Mouse (Mus musculus) embryonic facial prominence, embryonic 11.5 days (tissue): ENCODE measurements around the gene Rmdn2. TPM values are rescaled to one million over a fixed set of nuclear protein-coding genes. Genes with fewer than 3 reads are reported as not detected.

Source experiments
- ATAC-seq: fragments of 200-750 bp; cut with Nextera tagmentation; replicated peaks from 2 replicates; pipeline ENCODE4 v1.8.0; 2017; ENCODE audit warnings: low read depth; ENCODE audit not compliant: insufficient number of reproducible peaks, low FRiP score, low TSS enrichment
- DNase-seq: peaks from one replicate; pipeline ENCODE4 v3.0.0-alpha.2; 2015; ENCODE audit warnings: low spot score
- H3K27ac ChIP-seq: fragments of 300-500 bp; sonication (generic); replicated peaks from 2 replicates; pipeline ENCODE4 v1.5.1; 2014; ENCODE audit warnings: mild to moderate bottlenecking, low read depth, low read length, control low read depth
- H3K27me3 ChIP-seq: fragments of 300-500 bp; sonication (generic); 2 replicates; pipeline ENCODE4 v1.6.1; 2014; ENCODE audit warnings: mild to moderate bottlenecking, low read length, moderate library complexity, mixed read lengths; ENCODE audit not compliant: control insufficient read depth, insufficient read depth
- H3K36me3 ChIP-seq: fragments of 300-500 bp; sonication (generic); replicated peaks from 2 replicates; pipeline ENCODE4 v1.6.1; 2014; ENCODE audit warnings: low read depth, mild to moderate bottlenecking, low read length, moderate library complexity, mixed read lengths; ENCODE audit not compliant: control insufficient read depth, insufficient read depth
- H3K4me1 ChIP-seq: fragments of 300-500 bp; sonication (generic); 2 replicates; pipeline ENCODE4 v1.6.1; 2014; ENCODE audit warnings: low read length, mixed read lengths; ENCODE audit not compliant: control insufficient read depth, insufficient read depth
- H3K4me2 ChIP-seq: fragments of 300-500 bp; sonication (generic); 2 replicates; pipeline ENCODE4 v1.6.1; 2014; ENCODE audit warnings: low read depth, mild to moderate bottlenecking, control low read depth, low read length, moderate library complexity
- H3K4me3 ChIP-seq: fragments of 300-500 bp; sonication (generic); 2 replicates; pipeline ENCODE4 v1.5.1; 2014; ENCODE audit warnings: low read depth, low read length, control low read depth
- H3K9ac ChIP-seq: fragments of 300-500 bp; sonication (generic); replicated peaks from 2 replicates; pipeline ENCODE4 v1.6.1; 2014; ENCODE audit warnings: mild to moderate bottlenecking, control low read depth, low read length
- H3K9me3 ChIP-seq: fragments of 300-500 bp; sonication (generic); replicated peaks from 2 replicates; pipeline ENCODE4 v1.6.1; 2016; ENCODE audit warnings: mild to moderate bottlenecking, low read length, inconsistent platforms, mixed read lengths; ENCODE audit not compliant: control insufficient read depth
- WGBS: fragments of 180-500 bp; shearing (Covaris S2); extraction: QIAGEN DNeasy Blood & Tissue Kit; methylation state at CpG from one replicate; pipeline ENCODE4 v1.1.7; 2014; 5-methylcytosine and 5-hydroxymethylcytosine counted together
- polyA plus RNA-seq: library from polyadenylated mRNA; unstranded; fragments of >200 nt; fragmentation: Nextera tagmentation; extraction: Ambion mirVana; gene quantifications from 2 replicates; pipeline ENCODE4 v1.2.1, GENCODE M21; 2014

Rmdn2 gene
- polyA plus RNA-seq, 1 experiment from 2014 or later = 9.7 TPM

DNA sequence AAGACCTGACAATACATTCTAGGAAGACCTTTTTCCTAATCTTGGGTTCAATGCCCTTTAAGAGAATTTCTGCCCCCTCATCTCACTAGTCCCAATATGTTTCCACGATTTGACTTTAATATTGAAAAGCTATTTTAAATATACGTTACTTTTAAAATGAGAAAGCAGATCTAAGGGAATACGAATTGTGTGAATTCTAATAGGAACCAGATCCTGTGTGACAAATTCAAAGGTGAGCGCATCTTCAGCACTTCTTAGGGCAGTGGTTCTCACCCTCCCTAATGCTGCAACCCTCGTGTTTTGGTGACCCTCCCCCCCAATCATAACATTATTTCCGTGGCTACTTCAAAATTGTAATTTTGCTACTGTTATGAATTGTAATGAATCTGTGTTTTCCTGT is 100.3 kb downstream of the Rmdn2 start:
- Histone ChIP-seq H3K4me3 (peak overlapping the region; percentile 6; the same call in 1 of the 2 replicates), H3K4me1 (peaks cover 8% of the 10 kb centered on the region; the same call in 1 of the 2 replicates), H3K4me2 (no peak overlapping the region), H3K9me3 (no peaks in the 10 kb centered on the region), H3K27me3 (peaks cover 27% of the 10 kb centered on the region), H3K36me3 (no peaks in the 10 kb centered on the region), H3K27ac (no peak overlapping the region), H3K9ac (no peak overlapping the region)
- ATAC-seq (no peak), DNase-seq (no peak)
- 9% methylated on average over 6 of the region's 6 CpGs for WGBS

DNA sequence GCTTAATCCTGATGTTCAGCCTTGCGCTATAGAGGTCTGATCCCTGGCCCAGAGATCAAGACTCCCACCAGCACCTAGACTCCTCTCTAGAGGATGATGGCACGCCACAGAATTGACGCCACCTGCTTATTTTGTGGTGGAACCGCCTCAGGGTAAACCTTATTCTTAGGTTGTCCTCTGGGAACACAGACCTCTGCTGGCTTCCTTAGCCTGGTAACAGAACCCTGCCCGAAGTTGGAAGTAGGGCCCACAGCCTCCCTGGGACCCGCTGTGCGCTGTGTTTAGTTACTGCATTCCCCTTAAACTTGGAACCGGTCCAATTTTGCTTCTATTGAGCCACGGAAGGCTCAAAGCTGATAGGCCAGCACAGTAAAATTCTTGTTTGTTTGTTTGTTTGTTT is 100.9 kb downstream of the Rmdn2 start:
- Histone ChIP-seq H3K4me3 (peak overlapping the region; percentile 38), H3K9ac (no peak overlapping the region), H3K27ac (no peak overlapping the region), H3K9me3 (no peaks in the 10 kb centered on the region), H3K27me3 (peaks cover 27% of the 10 kb centered on the region), H3K4me1 (peaks cover 8% of the 10 kb centered on the region; the same call in 1 of the 2 replicates), H3K36me3 (no peaks in the 10 kb centered on the region), H3K4me2 (no peak overlapping the region)
- ATAC-seq (no peak), DNase-seq (peak; percentile 68)
- 4% methylated on average over 9 of the region's 9 CpGs for WGBS

DNA sequence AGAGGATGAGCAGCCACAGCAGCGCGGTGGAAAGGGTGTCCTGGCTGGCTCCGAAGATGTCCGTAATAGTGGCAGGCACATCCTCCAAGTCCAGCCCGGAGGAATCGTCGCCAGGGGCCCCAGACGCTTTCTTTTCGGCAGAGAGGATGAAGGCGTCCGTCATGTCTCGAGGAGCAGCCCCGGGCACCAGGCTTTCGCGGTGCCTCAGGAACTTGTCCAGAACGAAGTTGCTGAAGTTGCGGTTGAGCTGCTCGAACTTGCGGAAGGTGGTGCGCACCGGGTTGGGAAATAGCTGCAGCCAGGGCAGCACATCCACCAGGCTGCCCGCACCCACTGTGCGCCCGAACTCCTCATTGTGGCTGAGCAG is 101.6 kb downstream of the Rmdn2 start:
- DNase-seq = no peak
- Histone ChIP-seq H3K27ac (no peak overlapping the region), H3K4me2 (peak overlapping the region; percentile 89), H3K9ac (peak overlapping the region; percentile 46), H3K4me3 (peak overlapping the region; percentile 38), H3K9me3 (no peaks in the 10 kb centered on the region), H3K4me1 (peaks cover 8% of the 10 kb centered on the region; the same call in 1 of the 2 replicates), H3K36me3 (no peaks in the 10 kb centered on the region), H3K27me3 (peaks cover 27% of the 10 kb centered on the region)
- ATAC-seq = no peak
- WGBS = under 1% methylated on average over 24 of the region's 24 CpGs

DNA sequence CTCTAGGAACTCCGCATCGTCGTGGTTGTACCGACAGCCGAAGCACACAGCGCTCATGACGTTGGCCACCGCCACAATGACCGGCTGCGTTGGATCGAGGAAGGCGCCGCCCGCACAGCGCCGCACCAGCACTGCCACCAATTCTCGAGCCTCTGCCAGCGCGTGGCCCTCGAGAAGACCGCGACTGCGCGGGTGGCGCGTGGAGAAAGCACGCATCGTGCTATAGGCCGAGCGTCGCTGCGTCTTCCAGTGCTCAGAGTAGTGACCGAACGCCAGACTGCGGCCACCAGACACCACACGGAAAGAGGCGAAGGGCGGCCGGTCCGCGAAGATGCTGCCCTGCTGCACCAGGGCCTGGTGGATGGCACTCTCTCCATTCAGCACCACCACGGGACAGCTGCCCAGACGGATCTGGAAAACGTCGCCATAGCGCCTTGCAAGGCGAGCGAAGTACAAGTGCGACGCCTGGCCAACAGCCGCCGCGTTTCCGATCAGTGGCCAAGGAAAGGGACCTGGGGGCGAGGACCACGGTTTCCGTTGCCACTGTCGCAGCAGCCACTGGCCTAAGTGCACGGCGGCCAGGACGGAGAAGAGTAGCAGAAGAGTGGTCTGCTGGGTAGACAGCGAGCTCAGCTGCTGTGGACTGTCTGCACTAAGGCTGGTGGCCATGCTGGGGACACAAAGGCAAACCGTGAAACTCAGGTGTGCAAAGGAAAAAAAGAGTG is 102.1 kb downstream of the Rmdn2 start:
- H3K9me3 ChIP-seq = no peaks in the 10 kb centered on the region
- H3K27ac ChIP-seq = no peak overlapping the region
- peak overlapping the region; percentile 38 for H3K4me3 ChIP-seq
- peak overlapping the region; percentile 89 for H3K4me2 ChIP-seq
- WGBS = under 1% methylated on average over 63 of the region's 63 CpGs
- no peaks in the 10 kb centered on the region for H3K36me3 ChIP-seq
- ATAC-seq = 0 out of 2 replicates have a peak, but pooled peaks have one; percentile 7
- peaks cover 8% of the 10 kb centered on the region; the same call in 1 of the 2 replicates for H3K4me1 ChIP-seq
- peak overlapping the region; percentile 46 for H3K9ac ChIP-seq
- H3K27me3 ChIP-seq = peaks cover 27% of the 10 kb centered on the region
- no peak for DNase-seq

DNA sequence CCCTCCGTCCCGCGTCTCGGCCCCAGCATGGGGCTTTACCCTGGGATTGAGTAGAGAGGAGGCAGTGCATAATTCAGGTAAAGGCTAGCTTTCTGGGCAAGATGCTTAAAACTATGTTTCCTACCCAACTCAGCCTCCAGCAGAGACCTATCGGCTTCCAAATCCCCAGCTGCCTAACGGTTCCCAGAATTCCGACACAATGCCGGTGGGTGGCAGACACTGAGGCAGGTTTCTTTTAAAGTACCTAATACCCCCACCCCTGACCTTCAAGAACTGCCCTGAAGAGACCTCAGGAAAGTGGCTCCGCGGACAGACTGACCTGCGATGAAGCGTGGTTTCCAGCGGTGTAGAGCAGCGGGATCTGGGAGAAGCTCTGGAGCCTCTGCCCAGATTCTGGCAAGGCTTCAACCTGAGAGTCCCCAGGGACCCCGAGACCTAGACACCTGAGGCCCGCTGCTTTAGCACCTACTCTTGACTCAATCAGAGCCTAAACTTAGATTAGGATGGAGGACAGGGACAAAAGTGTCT is 102.8 kb downstream of the Rmdn2 start:
- WGBS = under 1% methylated on average over 16 of the region's 16 CpGs
- Histone ChIP-seq H3K9me3 (no peaks in the 10 kb centered on the region), H3K4me3 (peak overlapping the region; percentile 38), H3K4me1 (peaks cover 8% of the 10 kb centered on the region; the same call in 1 of the 2 replicates), H3K27ac (no peak overlapping the region), H3K27me3 (peaks cover 27% of the 10 kb centered on the region), H3K4me2 (peak overlapping the region; percentile 89), H3K9ac (peak overlapping the region; percentile 37), H3K36me3 (no peaks in the 10 kb centered on the region)
- DNase-seq (no peak), ATAC-seq (no peak)

DNA sequence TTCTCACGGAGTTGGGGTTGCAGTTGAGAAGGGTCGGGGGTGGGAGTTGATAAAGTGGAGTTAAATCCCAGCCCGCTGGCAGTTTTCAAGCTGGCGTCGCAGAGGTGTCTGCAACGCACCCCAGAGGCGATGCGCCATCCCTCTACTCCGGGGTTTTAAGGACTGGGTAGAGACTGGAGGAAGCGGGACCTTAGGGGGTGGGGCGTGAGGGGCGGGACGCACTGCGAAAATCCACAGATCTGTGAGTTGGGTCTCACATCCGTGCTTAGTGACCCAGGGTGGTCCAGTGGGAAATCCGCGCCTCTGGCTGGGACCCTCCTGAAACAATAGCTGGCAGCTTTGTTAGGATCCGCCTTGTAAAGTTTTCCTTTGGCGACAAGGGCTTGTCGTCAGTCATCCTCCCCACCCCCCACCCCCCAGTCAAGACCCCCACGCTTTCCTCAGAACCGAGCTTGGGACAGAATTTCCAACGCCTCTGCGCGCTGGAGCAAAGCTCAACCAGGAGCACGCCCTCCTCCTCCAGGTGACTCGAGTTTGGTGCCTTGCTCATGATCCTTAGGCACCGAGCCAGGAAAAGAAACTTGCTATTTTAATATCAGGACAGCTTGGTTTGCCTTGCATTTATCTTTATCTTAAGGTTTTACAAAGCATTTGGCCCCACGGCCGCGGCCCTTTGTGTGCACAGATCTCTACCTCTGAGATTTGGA is 103.4 kb downstream of the Rmdn2 start, which contains the start of gene Cyp1b1:
Cyp1b1 (minus strand) TSS at position 131 of the 707 bp plus-strand sequence.
- ATAC-seq = peak; percentile 54; the same call in 1 of the 2 replicates
- Histone ChIP-seq H3K4me3 (peak within 1 kb of the TSS; percentile 38), H3K9ac (peak within 1 kb of the TSS; percentile 37), H3K27ac (no peak within 1 kb of the TSS), H3K4me2 (peak within 1 kb of the TSS; percentile 89), H3K27me3 (peaks cover 27% of the 10 kb centered on the region), H3K36me3 (no peaks in the 10 kb centered on the region), H3K4me1 (peaks cover 8% of the 10 kb centered on the region; the same call in 1 of the 2 replicates), H3K9me3 (no peaks in the 10 kb centered on the region)
- WGBS = under 1% methylated on average over 31 of the region's 31 CpGs
- DNase-seq = peak; percentile 54

DNA sequence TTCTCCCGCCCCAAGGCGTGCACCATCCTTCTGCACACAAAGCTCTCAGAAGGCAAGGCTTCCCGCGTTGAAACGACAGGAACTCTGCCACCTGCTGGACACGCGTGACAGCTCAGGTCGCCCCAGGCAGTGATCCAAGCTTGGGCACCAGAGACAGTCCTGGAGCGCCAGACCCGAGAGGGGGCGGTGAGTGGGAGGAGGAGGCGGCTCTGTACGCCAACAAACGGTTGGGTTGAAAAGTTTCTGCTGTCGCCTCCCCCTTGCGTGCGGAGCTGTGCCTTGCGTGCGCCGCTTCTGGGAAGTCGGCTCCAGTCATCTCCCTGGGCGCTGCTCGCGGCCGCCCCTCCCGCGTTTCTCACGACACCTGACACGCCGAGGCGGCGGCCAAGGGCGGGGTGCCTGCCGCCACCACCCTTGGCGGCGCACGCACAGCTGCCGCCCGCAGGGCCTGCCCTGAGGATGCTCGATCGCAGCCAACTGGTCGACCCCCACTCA is 104.0 kb downstream of the Rmdn2 start:
- under 1% methylated on average over 42 of the region's 42 CpGs for WGBS
- Histone ChIP-seq H3K4me1 (peaks cover 8% of the 10 kb centered on the region; the same call in 1 of the 2 replicates), H3K4me3 (peak overlapping the region; percentile 38), H3K36me3 (no peaks in the 10 kb centered on the region), H3K4me2 (peak overlapping the region; percentile 89), H3K27me3 (peaks cover 27% of the 10 kb centered on the region), H3K9ac (peak overlapping the region; percentile 22), H3K9me3 (no peaks in the 10 kb centered on the region), H3K27ac (no peak overlapping the region)
- peak; percentile 91 for ATAC-seq
- peak; percentile 96 for DNase-seq
